Mouse (Mus musculus) liver, embryonic 14.5 days (tissue): ENCODE results near the gene Ccdc27.

ENCODE experiments used
- CTCF ChIP-seq: IDR thresholded peaks from 2 replicates; pipeline ENCODE4 v1.5.1; 2016; ENCODE audit warnings: antibody characterized with exemption, low read depth, control low read depth
- EP300 ChIP-seq: IDR thresholded peaks from 2 replicates; pipeline ENCODE4 v1.6.1; 2016; ENCODE audit warnings: antibody characterized with exemption, low read depth

- TF ChIP-seq CTCF (no peak), EP300 (no peak)
Observed at GRCm38 (mm10) chr4:154080211-154080610, 37.7 kb upstream of the Ccdc27 start.
